Mouse (Mus musculus) hindbrain, postnatal 0 days (tissue): ENCODE measurements around the gene Ctsf. TPM values are rescaled to one million over a fixed set of nuclear protein-coding genes. Genes with fewer than 3 reads are reported as not detected.

ENCODE experiments used
- ATAC-seq: fragments of 200-750 bp; cut with Nextera tagmentation; 2 replicates; pipeline ENCODE4 v1.8.0; 2017; ENCODE audit warnings: mild to moderate bottlenecking, moderate TSS enrichment, moderate library complexity
- DNase-seq: peaks from one replicate; pipeline ENCODE4 v3.0.0-alpha.2; 2015; ENCODE audit warnings: low spot score
- H3K27ac ChIP-seq: fragments of 300-500 bp; sonication (generic); 2 replicates; pipeline ENCODE4 v1.5.1; 2014; ENCODE audit warnings: mild to moderate bottlenecking
- H3K27me3 ChIP-seq: fragments of 300-500 bp; sonication (generic); 2 replicates; pipeline ENCODE4 v1.6.1; 2014; ENCODE audit warnings: low read length, mixed read lengths; ENCODE audit not compliant: insufficient read depth
- H3K36me3 ChIP-seq: fragments of 300-500 bp; sonication (generic); 2 replicates; pipeline ENCODE4 v1.6.1; 2014; ENCODE audit warnings: low read length, mixed read lengths; ENCODE audit not compliant: insufficient read depth
- H3K4me1 ChIP-seq: fragments of 300-500 bp; sonication (generic); 2 replicates; pipeline ENCODE4 v1.6.1; 2014; ENCODE audit warnings: antibody characterized with exemption, low read length, mixed read lengths; ENCODE audit not compliant: insufficient read depth
- H3K4me2 ChIP-seq: fragments of 300-500 bp; sonication (generic); 2 replicates; pipeline ENCODE4 v1.6.1; 2014; ENCODE audit warnings: low read depth, mild to moderate bottlenecking, low read length, moderate library complexity, mixed read lengths
- H3K4me3 ChIP-seq: fragments of 300-500 bp; sonication (generic); 2 replicates; pipeline ENCODE4 v1.5.1; 2014; ENCODE audit warnings: low read length
- H3K9ac ChIP-seq: fragments of 300-500 bp; sonication (generic); replicated peaks from 2 replicates; pipeline ENCODE4 v1.6.1; 2014; ENCODE audit warnings: mild to moderate bottlenecking, low read length, moderate library complexity, mixed read lengths
- H3K9me3 ChIP-seq: fragments of 300-500 bp; sonication (generic); 2 replicates; pipeline ENCODE4 v1.6.1; 2016; ENCODE audit warnings: low read length, mixed read lengths
- CTCF ChIP-seq: IDR thresholded peaks from 2 replicates; pipeline ENCODE4 v1.5.1; 2016; ENCODE audit warnings: antibody characterized with exemption, control low read depth, low read depth
- WGBS: fragments of 180-500 bp; shearing (Covaris S2); extraction: QIAGEN DNeasy Blood & Tissue Kit; methylation state at CpG from one replicate; pipeline ENCODE4 v1.1.7; 2014; 5-methylcytosine and 5-hydroxymethylcytosine counted together
- polyA plus RNA-seq: library from polyadenylated mRNA; unstranded; fragments of >200 nt; fragmentation: Nextera tagmentation; extraction: Ambion mirVana; gene quantifications from 2 replicates; pipeline ENCODE4 v1.2.1, GENCODE M21; 2015
- total RNA-seq: library from RNA; depleted of rRNA; stranded (reverse); fragments of >200 nt; gene quantifications from 2 replicates; pipeline ENCODE4 v1.2.3, GENCODE M21; 2014

Gene Ctsf
- total and polyA plus RNA-seq, 2 experiments from 2014 or later, result 98.2 to 147 TPM

DNA sequence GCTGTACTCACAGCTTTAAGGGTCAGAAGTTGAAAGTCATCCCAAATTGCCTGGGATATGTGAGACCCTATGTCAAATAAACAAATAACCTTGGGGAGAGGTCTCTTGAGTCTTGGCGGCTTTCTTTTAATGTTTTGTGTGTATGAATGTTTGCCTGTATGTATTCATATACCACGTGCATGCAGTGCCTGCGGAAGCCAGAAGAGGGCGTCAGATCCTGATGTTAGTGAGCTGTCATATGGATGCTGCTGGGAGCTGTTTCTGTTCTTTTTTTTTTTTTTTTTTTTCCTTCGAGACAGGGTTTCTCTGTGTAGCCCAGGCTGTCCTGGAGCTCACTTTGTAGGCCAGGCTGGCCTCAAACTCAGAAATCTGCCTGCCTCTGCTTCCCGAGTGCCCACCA lies 41.9 kb upstream of the Ctsf start:
- H3K27me3 ChIP-seq, result no peaks in the 10 kb centered on the region
- H3K36me3 ChIP-seq, result no peaks in the 10 kb centered on the region
- H3K4me1 ChIP-seq, result peaks cover 12% of the 10 kb centered on the region; the same call in 1 of the 2 replicates
- no peaks in the 10 kb centered on the region for H3K9me3 ChIP-seq
- ATAC-seq, result no peak
- DNase-seq, result peak; percentile 42
- no peak overlapping the region for H3K4me3 ChIP-seq
- 79% methylated on average over 6 of the region's 6 CpGs for WGBS
- TF ChIP-seq CTCF, result peak; percentile 47
- H3K27ac ChIP-seq, result no peak overlapping the region
- H3K9ac ChIP-seq, result no peak overlapping the region
- no peak overlapping the region for H3K4me2 ChIP-seq

DNA sequence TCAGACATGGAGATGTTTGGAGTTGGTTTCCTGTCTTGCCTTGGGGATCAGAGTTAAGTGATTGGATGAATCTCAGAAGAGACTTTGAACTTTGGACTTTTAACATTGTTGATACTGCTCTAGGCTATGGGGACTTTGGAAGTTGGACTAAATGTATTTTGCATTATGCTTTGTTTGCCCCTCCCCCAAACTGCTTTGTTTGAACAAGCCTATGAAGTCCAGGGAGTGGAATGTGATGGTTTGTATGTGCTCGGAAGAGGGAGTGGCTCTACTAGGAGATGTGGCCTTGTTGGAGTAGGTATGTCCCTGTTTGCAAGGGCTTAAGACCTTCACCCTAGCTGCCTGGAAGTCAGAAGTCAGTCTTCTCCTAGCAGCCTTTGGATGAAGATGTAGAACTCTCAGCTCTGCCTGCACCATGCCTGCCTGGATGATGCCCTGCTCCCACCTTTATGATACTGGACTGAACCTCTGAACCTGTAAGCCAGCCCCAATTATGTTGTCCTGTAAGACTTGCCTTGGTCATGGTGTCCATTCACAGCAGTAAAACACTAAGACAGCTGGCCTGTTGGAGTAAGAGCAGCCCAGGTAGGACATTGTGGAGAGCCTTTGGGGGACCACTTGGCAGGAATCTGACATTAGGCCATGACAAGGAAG lies 37.6 kb upstream of the Ctsf start:
- H3K9ac ChIP-seq, result no peak overlapping the region
- DNase-seq (no peak), ATAC-seq (no peak)
- no peaks in the 10 kb centered on the region for H3K36me3 ChIP-seq
- no peak overlapping the region for H3K4me3 ChIP-seq
- no peaks in the 10 kb centered on the region for H3K9me3 ChIP-seq
- no peak overlapping the region for H3K4me2 ChIP-seq
- H3K27me3 ChIP-seq, result no peaks in the 10 kb centered on the region
- no peak for TF ChIP-seq CTCF
- no peaks in the 10 kb centered on the region for H3K4me1 ChIP-seq
- 61% methylated on average over 1 of the region's 1 CpGs for WGBS
- no peak overlapping the region for H3K27ac ChIP-seq

DNA sequence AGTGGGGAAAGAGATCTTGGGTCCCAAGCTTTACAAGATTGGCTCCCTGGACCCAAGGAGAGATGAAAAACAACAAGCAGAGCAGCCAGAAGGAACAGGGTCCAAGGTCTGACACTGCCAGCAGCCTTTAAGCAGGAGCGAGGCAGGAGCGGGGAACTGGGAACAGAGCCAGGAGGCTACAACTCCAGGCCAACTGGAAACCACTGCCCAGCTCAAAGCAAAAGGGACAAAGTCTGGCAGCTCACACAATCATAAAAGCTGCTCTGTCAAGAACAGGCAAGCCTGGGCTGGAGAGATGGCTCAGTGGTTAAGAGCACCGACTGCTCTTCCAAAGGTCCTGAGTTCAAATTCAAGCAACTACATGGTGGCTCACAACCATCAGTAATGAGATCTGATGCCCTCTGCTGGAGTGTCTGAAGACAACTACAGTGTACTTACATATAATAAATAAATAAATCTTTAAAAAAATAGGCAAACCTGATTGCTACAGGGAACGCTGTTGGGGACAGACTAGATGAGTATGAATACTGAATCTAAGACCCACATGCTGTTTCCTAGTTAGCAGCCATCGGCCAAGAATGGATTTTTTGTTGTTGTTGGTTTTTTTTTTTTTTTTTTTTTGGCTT lies 34.1 kb upstream of the Ctsf start:
- no peak overlapping the region for H3K4me2 ChIP-seq
- H3K27ac ChIP-seq, result no peak overlapping the region
- WGBS, result 46% methylated on average over 5 of the region's 5 CpGs
- H3K27me3 ChIP-seq, result no peaks in the 10 kb centered on the region
- no peak overlapping the region for H3K9ac ChIP-seq
- no peaks in the 10 kb centered on the region for H3K4me1 ChIP-seq
- H3K36me3 ChIP-seq, result peaks cover 8% of the 10 kb centered on the region; the same call in 1 of the 2 replicates
- ATAC-seq, result peak; percentile 92
- H3K4me3 ChIP-seq, result no peak overlapping the region
- H3K9me3 ChIP-seq, result no peaks in the 10 kb centered on the region
- peak; percentile 88 for DNase-seq
- TF ChIP-seq CTCF, result peak; percentile 40

DNA sequence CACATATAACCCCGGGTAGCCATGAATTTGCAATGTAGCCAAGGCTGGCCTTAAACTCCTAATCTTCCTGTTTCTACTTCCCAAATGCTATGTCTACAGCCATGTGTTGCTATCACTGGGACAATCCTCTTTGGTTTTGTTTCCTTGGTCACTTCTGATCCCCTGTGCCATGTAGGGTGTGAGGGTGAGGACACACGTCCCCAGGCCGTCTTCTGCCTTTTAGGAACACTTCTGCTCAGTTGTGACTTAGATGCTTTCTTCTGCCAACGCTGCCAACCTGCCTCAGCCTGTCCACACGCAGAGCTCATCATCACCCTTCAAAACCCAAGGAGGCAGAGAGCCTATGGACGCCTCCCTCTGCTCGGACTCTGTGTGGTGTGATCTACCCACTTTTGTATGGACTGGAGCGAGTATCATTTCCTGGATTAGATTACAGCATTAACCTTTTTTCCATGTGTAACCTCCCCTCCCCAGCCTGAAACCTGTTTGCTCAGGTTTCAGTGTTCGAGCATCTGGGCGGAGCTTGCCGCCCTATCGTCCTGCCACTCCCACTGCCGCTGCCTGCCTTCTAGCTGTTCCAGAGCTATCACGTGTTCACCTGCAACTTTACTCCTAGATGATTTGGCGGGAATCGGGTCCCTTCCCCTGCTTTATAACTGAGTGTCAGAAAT lies 26.4 kb upstream of the Ctsf start:
- peaks cover 8% of the 10 kb centered on the region; the same call in 1 of the 2 replicates for H3K36me3 ChIP-seq
- H3K4me2 ChIP-seq, result no peak overlapping the region
- DNase-seq (no peak), ATAC-seq (no peak)
- no peaks in the 10 kb centered on the region for H3K27me3 ChIP-seq
- H3K4me3 ChIP-seq, result no peak overlapping the region
- WGBS, result 65% methylated on average over 16 of the region's 16 CpGs
- TF ChIP-seq CTCF, result no peak
- H3K9ac ChIP-seq, result no peak overlapping the region
- no peaks in the 10 kb centered on the region for H3K9me3 ChIP-seq
- no peak overlapping the region for H3K27ac ChIP-seq
- 0 out of 2 replicates have a peak, but pooled peaks cover 3% of the 10 kb centered on the region for H3K4me1 ChIP-seq

DNA sequence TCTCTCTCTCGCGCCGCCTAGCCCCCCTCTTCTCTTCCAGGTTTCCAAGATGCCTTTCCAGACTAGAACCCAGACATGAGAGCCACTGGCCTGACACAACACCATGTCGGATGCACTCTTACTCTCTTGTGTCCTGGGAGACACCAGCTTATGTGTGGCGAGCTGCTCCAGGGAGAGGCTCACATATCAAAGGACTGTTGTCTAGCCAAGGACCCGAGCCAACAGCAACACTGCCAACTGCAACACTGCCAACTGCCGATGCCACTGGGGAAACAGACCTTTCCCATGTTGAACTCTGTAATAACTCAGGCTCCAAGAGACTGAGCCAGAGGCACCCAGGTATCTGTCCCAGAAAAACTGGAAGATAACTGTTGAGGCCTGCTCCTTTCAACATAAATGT lies 25.8 kb upstream of the Ctsf start:
- 0 out of 2 replicates have a peak, but pooled peaks cover 3% of the 10 kb centered on the region for H3K4me1 ChIP-seq
- no peaks in the 10 kb centered on the region for H3K27me3 ChIP-seq
- H3K4me2 ChIP-seq, result no peak overlapping the region
- no peak overlapping the region for H3K9ac ChIP-seq
- WGBS, result 45% methylated on average over 7 of the region's 7 CpGs
- no peak overlapping the region for H3K4me3 ChIP-seq
- ATAC-seq (peak; percentile 76), DNase-seq (peak; percentile 70)
- 0 out of 2 replicates have a peak overlapping the region, but pooled peaks have one; percentile 15 for H3K27ac ChIP-seq
- no peaks in the 10 kb centered on the region for H3K9me3 ChIP-seq
- H3K36me3 ChIP-seq, result peaks cover 8% of the 10 kb centered on the region; the same call in 1 of the 2 replicates
- 0 out of 2 replicates have a peak, but pooled peaks have one; percentile 4 for TF ChIP-seq CTCF

DNA sequence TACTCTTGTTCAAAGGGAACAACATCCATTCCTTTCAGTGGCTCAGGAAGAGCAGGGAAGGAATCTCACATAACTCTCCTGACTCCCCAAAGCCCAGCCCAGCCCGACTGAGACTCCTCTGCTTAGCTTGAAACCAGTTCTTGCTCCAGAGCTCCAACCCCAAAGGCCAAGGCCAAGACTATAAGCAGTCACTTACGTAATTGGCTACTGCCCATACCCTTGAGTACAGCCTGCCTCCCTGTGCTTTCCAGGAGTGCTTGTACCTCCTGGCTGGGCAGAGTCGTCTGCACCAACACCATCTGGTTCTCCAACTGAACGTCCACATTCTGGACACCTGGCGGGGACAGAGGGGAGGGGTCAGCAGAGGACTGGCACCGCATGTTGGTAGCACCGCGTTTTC lies 21.0 kb upstream of the Ctsf start:
- no peak for ATAC-seq

More for the DNA sequence above, 21.0 kb upstream of the Ctsf start:
- Histone ChIP-seq H3K4me3 (no peak overlapping the region), H3K9ac (no peak overlapping the region), H3K27ac (no peak overlapping the region), H3K9me3 (no peaks in the 10 kb centered on the region), H3K36me3 (no peaks in the 10 kb centered on the region; the same call in 1 of the 2 replicates), H3K4me1 (peaks cover 9% of the 10 kb centered on the region; the same call in 1 of the 2 replicates), H3K27me3 (no peaks in the 10 kb centered on the region), H3K4me2 (no peak overlapping the region)
- 80% methylated on average over 8 of the region's 8 CpGs for WGBS
- no peak for TF ChIP-seq CTCF
- DNase-seq, result no peak
